Mouse (Mus musculus) testis, adult 2 months (tissue): ENCODE results near the gene Phox2a. TPM values are rescaled to one million over a fixed set of nuclear protein-coding genes. Genes with fewer than 3 reads are reported as not detected.

Experiments
- H3K27ac ChIP-seq: fragments of 200-500 bp; 2 replicates; pipeline ENCODE4 v1.5.1; 2012; ENCODE audit warnings: low read depth, low read length; ENCODE audit not compliant: control insufficient read depth, insufficient read depth
- H3K27me3 ChIP-seq: fragments of 200-500 bp; 2 replicates; pipeline ENCODE4 v1.6.1; 2012; ENCODE audit warnings: mild to moderate bottlenecking, low read length, moderate library complexity; ENCODE audit not compliant: control insufficient read depth, insufficient read depth
- H3K36me3 ChIP-seq: fragments of 200-500 bp; 2 replicates; pipeline ENCODE4 v1.6.1; 2012; ENCODE audit warnings: mild to moderate bottlenecking, low read length; ENCODE audit not compliant: control insufficient read depth, insufficient read depth
- H3K4me1 ChIP-seq: fragments of 200-500 bp; 2 replicates; pipeline ENCODE4 v1.6.1; 2012; ENCODE audit warnings: low read length; ENCODE audit not compliant: control insufficient read depth, insufficient read depth
- H3K4me3 ChIP-seq: fragments of 200-500 bp; 2 replicates; pipeline ENCODE4 v1.5.1; 2012; ENCODE audit warnings: low read depth, mild to moderate bottlenecking, low read length, moderate library complexity, mixed read lengths; ENCODE audit not compliant: control insufficient read depth
- CTCF ChIP-seq: fragments of 200-500 bp; IDR thresholded peaks from 2 replicates; pipeline ENCODE4 v1.5.1; 2012; ENCODE audit warnings: low read depth, mild to moderate bottlenecking, inconsistent platforms, low read length, moderate library complexity; ENCODE audit not compliant: control insufficient read depth, insufficient read depth, insufficient replicate concordance
- POLR2A ChIP-seq: fragments of 200-500 bp; IDR thresholded peaks from 2 replicates; pipeline ENCODE4 v1.6.1; 2012; ENCODE audit warnings: low read depth, mild to moderate bottlenecking, inconsistent platforms, low read length, moderate library complexity; ENCODE audit not compliant: control insufficient read depth
- polyA plus RNA-seq: library from polyadenylated mRNA; depleted of rRNA; stranded (reverse); fragments of >200 nt; gene quantifications from 2 replicates; pipeline ENCODE4 v1.2.3, GENCODE M21; 2012

Phox2a gene
- polyA plus RNA-seq, 1 experiment, result 0.16 TPM

GRCm38 (mm10) chr7:101834903-101835302 is 16.8 kb downstream of the Phox2a start:
- Histone ChIP-seq H3K36me3 (no peaks in the 10 kb centered on the region; the same call in none of the 2 replicates), H3K4me1 (peaks cover 13% of the 10 kb centered on the region), H3K27ac (no peak overlapping the region), H3K27me3 (no peaks in the 10 kb centered on the region), H3K4me3 (no peak overlapping the region)
- TF ChIP-seq CTCF (no peak), POLR2A (no peak)

- Histone ChIP-seq H3K36me3 (no peaks in the 10 kb centered on the region; the same call in none of the 2 replicates), H3K27ac (no peak overlapping the region; the same call in 1 of the 2 replicates), H3K4me3 (no peak overlapping the region; the same call in 1 of the 2 replicates), H3K27me3 (no peaks in the 10 kb centered on the region), H3K4me1 (peaks cover 13% of the 10 kb centered on the region)
- TF ChIP-seq POLR2A, result no peak
- no peak for TF ChIP-seq CTCF
Observed at GRCm38 (mm10) chr7:101835457-101836109, 17.5 kb downstream of the Phox2a start.

- Histone ChIP-seq H3K27ac (peak overlapping the region; percentile 71), H3K4me1 (peaks cover 13% of the 10 kb centered on the region), H3K27me3 (no peaks in the 10 kb centered on the region), H3K36me3 (no peaks in the 10 kb centered on the region; the same call in none of the 2 replicates), H3K4me3 (peak overlapping the region; percentile 86)
- TF ChIP-seq CTCF (no peak), POLR2A (peak; percentile 36; the same call in 1 of the 2 replicates)
Observed at GRCm38 (mm10) chr7:101836271-101837153, 18.4 kb downstream of the Phox2a start.

- no peaks in the 10 kb centered on the region for H3K27me3 ChIP-seq
- H3K36me3 ChIP-seq, result no peaks in the 10 kb centered on the region; the same call in none of the 2 replicates
- peak overlapping the region; percentile 65 for H3K27ac ChIP-seq
- peak overlapping the region; percentile 86 for H3K4me3 ChIP-seq
- peaks cover 13% of the 10 kb centered on the region for H3K4me1 ChIP-seq
- no peak for TF ChIP-seq POLR2A
- TF ChIP-seq CTCF, result no peak
Observed at GRCm38 (mm10) chr7:101837154-101837605, 19.1 kb downstream of the Phox2a start.

- Histone ChIP-seq H3K36me3 (no peaks in the 10 kb centered on the region; the same call in none of the 2 replicates), H3K27me3 (no peaks in the 10 kb centered on the region), H3K4me1 (peaks cover 13% of the 10 kb centered on the region), H3K27ac (peak within 1 kb of the TSS; percentile 73), H3K4me3 (peak within 1 kb of the TSS; percentile 86)
- TF ChIP-seq POLR2A (peak; percentile 31), CTCF (no peak)
Observed at GRCm38 (mm10) chr7:101837606-101838471, 19.7 kb downstream of the Phox2a start, which contains the start of gene Inppl1. TSS of gene Inppl1 (minus strand) at chr7:101838229.

GRCm38 (mm10) chr7:101844186-101844585 is 26.1 kb downstream of the Phox2a start:
- TF ChIP-seq POLR2A (no peak), CTCF (no peak)
- Histone ChIP-seq H3K27me3 (no peaks in the 10 kb centered on the region), H3K4me3 (no peak overlapping the region), H3K36me3 (no peaks in the 10 kb centered on the region; the same call in none of the 2 replicates), H3K4me1 (no peaks in the 10 kb centered on the region), H3K27ac (no peak overlapping the region)
